Mouse (Mus musculus): ENCODE data around the gene Prr5. TPM values are rescaled to one million over a fixed set of nuclear protein-coding genes. Genes with fewer than 3 reads are reported as not detected.

Prr5 gene
- polyA plus RNA-seq, 1 experiment from 2014 or later = 11.3 TPM

- no peak for ATAC-seq (replicated peaks; ENCODE audit: extremely low read depth, insufficient read depth, low FRiP score)
- Histone ChIP-seq H3K27me3 (ENCODE audit: control insufficient read depth, insufficient read depth, low read length) (no peaks in the 10 kb centered on the region), H3K9me3 (replicated peaks; ENCODE audit: control insufficient read depth, low read length) (no peaks in the 10 kb centered on the region), H3K9ac (ENCODE audit: low read length) (no peak overlapping the region), H3K4me1 (ENCODE audit: control insufficient read depth, insufficient read depth, low read length) (peaks cover 9% of the 10 kb centered on the region), H3K36me3 (ENCODE audit: control insufficient read depth, insufficient read depth) (no peaks in the 10 kb centered on the region), H3K27ac (ENCODE audit: low read length) (no peak overlapping the region), H3K4me2 (ENCODE audit: low read depth, low read length) (no peak overlapping the region), H3K4me3 (ENCODE audit: low read length) (no peak overlapping the region)
- 50% methylated on average over 3 of the region's 3 CpGs for WGBS
Measured at GRCm38 (mm10) chr15:84634361-84634760, 35.1 kb upstream of the Prr5 start.

GRCm38 (mm10) chr15:84638405-84638804, 31.0 kb upstream of the Prr5 start:
- no peaks in the 10 kb centered on the region for H3K36me3 ChIP-seq (ENCODE audit: control insufficient read depth, insufficient read depth)
- no peaks in the 10 kb centered on the region for H3K27me3 ChIP-seq (ENCODE audit: control insufficient read depth, insufficient read depth, low read length)
- peak overlapping the region; percentile 76 for H3K27ac ChIP-seq (ENCODE audit: low read length)
- no peak overlapping the region for H3K4me3 ChIP-seq (ENCODE audit: low read length)
- H3K9ac ChIP-seq (ENCODE audit: low read length) = no peak overlapping the region
- no peak overlapping the region for H3K4me2 ChIP-seq (ENCODE audit: low read depth, low read length)
- ATAC-seq (replicated peaks; ENCODE audit: extremely low read depth, insufficient read depth, low FRiP score) = no peak
- peaks cover 26% of the 10 kb centered on the region for H3K4me1 ChIP-seq (ENCODE audit: control insufficient read depth, insufficient read depth, low read length)
- H3K9me3 ChIP-seq (replicated peaks; ENCODE audit: control insufficient read depth, low read length) = no peaks in the 10 kb centered on the region

GRCm38 (mm10) chr15:84639072-84639450, 30.4 kb upstream of the Prr5 start:
- Histone ChIP-seq H3K36me3 (ENCODE audit: control insufficient read depth, insufficient read depth) (no peaks in the 10 kb centered on the region), H3K27me3 (ENCODE audit: control insufficient read depth, insufficient read depth, low read length) (no peaks in the 10 kb centered on the region), H3K4me2 (ENCODE audit: low read depth, low read length) (no peak overlapping the region), H3K4me3 (ENCODE audit: low read length) (no peak overlapping the region), H3K9ac (ENCODE audit: low read length) (no peak overlapping the region), H3K9me3 (replicated peaks; ENCODE audit: control insufficient read depth, low read length) (no peaks in the 10 kb centered on the region), H3K27ac (ENCODE audit: low read length) (peak overlapping the region; percentile 76), H3K4me1 (ENCODE audit: control insufficient read depth, insufficient read depth, low read length) (peaks cover 27% of the 10 kb centered on the region)
- no peak for ATAC-seq (replicated peaks; ENCODE audit: extremely low read depth, insufficient read depth, low FRiP score)
- 50% methylated on average over 5 of the region's 5 CpGs for WGBS

GRCm38 (mm10) chr15:84639451-84640136, 29.8 kb upstream of the Prr5 start:
- Histone ChIP-seq H3K4me3 (ENCODE audit: low read length) (no peak overlapping the region), H3K27ac (ENCODE audit: low read length) (peak overlapping the region; percentile 76), H3K4me2 (ENCODE audit: low read depth, low read length) (no peak overlapping the region), H3K27me3 (ENCODE audit: control insufficient read depth, insufficient read depth, low read length) (no peaks in the 10 kb centered on the region), H3K9me3 (replicated peaks; ENCODE audit: control insufficient read depth, low read length) (no peaks in the 10 kb centered on the region), H3K9ac (ENCODE audit: low read length) (no peak overlapping the region), H3K4me1 (ENCODE audit: control insufficient read depth, insufficient read depth, low read length) (peaks cover 27% of the 10 kb centered on the region), H3K36me3 (ENCODE audit: control insufficient read depth, insufficient read depth) (no peaks in the 10 kb centered on the region)
- 37% methylated on average over 6 of the region's 6 CpGs for WGBS
- ATAC-seq (replicated peaks; ENCODE audit: extremely low read depth, insufficient read depth, low FRiP score) = peak; percentile 76

- peaks cover 27% of the 10 kb centered on the region for H3K4me1 ChIP-seq (ENCODE audit: control insufficient read depth, insufficient read depth, low read length)
- H3K4me2 ChIP-seq (ENCODE audit: low read depth, low read length) = no peak overlapping the region
- no peak overlapping the region for H3K27ac ChIP-seq (ENCODE audit: low read length)
- H3K4me3 ChIP-seq (ENCODE audit: low read length) = no peak overlapping the region
- H3K36me3 ChIP-seq (ENCODE audit: control insufficient read depth, insufficient read depth) = no peaks in the 10 kb centered on the region
- H3K27me3 ChIP-seq (ENCODE audit: control insufficient read depth, insufficient read depth, low read length) = no peaks in the 10 kb centered on the region
- peaks cover 5% of the 10 kb centered on the region; the same call in 1 of the 2 replicates for H3K9me3 ChIP-seq (replicated peaks; ENCODE audit: control insufficient read depth, low read length)
- WGBS = 67% methylated on average over 6 of the region's 6 CpGs
- no peak overlapping the region for H3K9ac ChIP-seq (ENCODE audit: low read length)
- no peak for ATAC-seq (replicated peaks; ENCODE audit: extremely low read depth, insufficient read depth, low FRiP score)
Measured at GRCm38 (mm10) chr15:84640722-84641121, 28.7 kb upstream of the Prr5 start.

GRCm38 (mm10) chr15:84641127-84641526, 28.3 kb upstream of the Prr5 start:
- WGBS = 56% methylated on average over 5 of the region's 5 CpGs
- ATAC-seq (replicated peaks; ENCODE audit: extremely low read depth, insufficient read depth, low FRiP score) = no peak
- no peaks in the 10 kb centered on the region for H3K27me3 ChIP-seq (ENCODE audit: control insufficient read depth, insufficient read depth, low read length)
- no peak overlapping the region for H3K27ac ChIP-seq (ENCODE audit: low read length)
- H3K9ac ChIP-seq (ENCODE audit: low read length) = no peak overlapping the region
- H3K4me1 ChIP-seq (ENCODE audit: control insufficient read depth, insufficient read depth, low read length) = peaks cover 27% of the 10 kb centered on the region
- no peaks in the 10 kb centered on the region for H3K36me3 ChIP-seq (ENCODE audit: control insufficient read depth, insufficient read depth)
- H3K9me3 ChIP-seq (replicated peaks; ENCODE audit: control insufficient read depth, low read length) = peaks cover 5% of the 10 kb centered on the region; the same call in 1 of the 2 replicates
- no peak overlapping the region for H3K4me2 ChIP-seq (ENCODE audit: low read depth, low read length)
- H3K4me3 ChIP-seq (ENCODE audit: low read length) = no peak overlapping the region

GRCm38 (mm10) chr15:84641948-84642347, 27.5 kb upstream of the Prr5 start:
- WGBS = 86% methylated on average over 1 of the region's 1 CpGs
- Histone ChIP-seq H3K27me3 (ENCODE audit: control insufficient read depth, insufficient read depth, low read length) (no peaks in the 10 kb centered on the region), H3K9me3 (replicated peaks; ENCODE audit: control insufficient read depth, low read length) (peaks cover 5% of the 10 kb centered on the region), H3K4me1 (ENCODE audit: control insufficient read depth, insufficient read depth, low read length) (peaks cover 27% of the 10 kb centered on the region), H3K4me3 (ENCODE audit: low read length) (no peak overlapping the region), H3K27ac (ENCODE audit: low read length) (no peak overlapping the region), H3K36me3 (ENCODE audit: control insufficient read depth, insufficient read depth) (no peaks in the 10 kb centered on the region), H3K4me2 (ENCODE audit: low read depth, low read length) (no peak overlapping the region), H3K9ac (ENCODE audit: low read length) (no peak overlapping the region)
- ATAC-seq (replicated peaks; ENCODE audit: extremely low read depth, insufficient read depth, low FRiP score) = no peak

- Histone ChIP-seq H3K27me3 (ENCODE audit: control insufficient read depth, insufficient read depth, low read length) (no peaks in the 10 kb centered on the region), H3K36me3 (ENCODE audit: control insufficient read depth, insufficient read depth) (no peaks in the 10 kb centered on the region), H3K27ac (ENCODE audit: low read length) (peak overlapping the region; percentile 39; the same call in 1 of the 2 replicates), H3K9me3 (replicated peaks; ENCODE audit: control insufficient read depth, low read length) (peaks cover 15% of the 10 kb centered on the region), H3K9ac (ENCODE audit: low read length) (no peak overlapping the region), H3K4me1 (ENCODE audit: control insufficient read depth, insufficient read depth, low read length) (peaks cover 27% of the 10 kb centered on the region), H3K4me2 (ENCODE audit: low read depth, low read length) (no peak overlapping the region), H3K4me3 (ENCODE audit: low read length) (no peak overlapping the region)
- 0% methylated on average over 1 of the region's 1 CpGs for WGBS
- ATAC-seq (replicated peaks; ENCODE audit: extremely low read depth, insufficient read depth, low FRiP score) = 0 out of 2 replicates have a peak, but pooled peaks have one; percentile 33
Measured at GRCm38 (mm10) chr15:84643178-84643577, 26.2 kb upstream of the Prr5 start.

GRCm38 (mm10) chr15:84651481-84651880, 17.9 kb upstream of the Prr5 start:
- Histone ChIP-seq H3K36me3 (ENCODE audit: control insufficient read depth, insufficient read depth) (no peaks in the 10 kb centered on the region), H3K4me2 (ENCODE audit: low read depth, low read length) (no peak overlapping the region), H3K4me3 (ENCODE audit: low read length) (no peak overlapping the region), H3K27me3 (ENCODE audit: control insufficient read depth, insufficient read depth, low read length) (no peaks in the 10 kb centered on the region), H3K9me3 (replicated peaks; ENCODE audit: control insufficient read depth, low read length) (peaks cover 11% of the 10 kb centered on the region), H3K27ac (ENCODE audit: low read length) (no peak overlapping the region), H3K4me1 (ENCODE audit: control insufficient read depth, insufficient read depth, low read length) (peaks cover 10% of the 10 kb centered on the region), H3K9ac (ENCODE audit: low read length) (no peak overlapping the region)
- ATAC-seq (replicated peaks; ENCODE audit: extremely low read depth, insufficient read depth, low FRiP score) = no peak
- WGBS = 90% methylated on average over 6 of the region's 6 CpGs
